ENCODE assay signal across 7 mouse cellular contexts in the genomic region with DNA sequence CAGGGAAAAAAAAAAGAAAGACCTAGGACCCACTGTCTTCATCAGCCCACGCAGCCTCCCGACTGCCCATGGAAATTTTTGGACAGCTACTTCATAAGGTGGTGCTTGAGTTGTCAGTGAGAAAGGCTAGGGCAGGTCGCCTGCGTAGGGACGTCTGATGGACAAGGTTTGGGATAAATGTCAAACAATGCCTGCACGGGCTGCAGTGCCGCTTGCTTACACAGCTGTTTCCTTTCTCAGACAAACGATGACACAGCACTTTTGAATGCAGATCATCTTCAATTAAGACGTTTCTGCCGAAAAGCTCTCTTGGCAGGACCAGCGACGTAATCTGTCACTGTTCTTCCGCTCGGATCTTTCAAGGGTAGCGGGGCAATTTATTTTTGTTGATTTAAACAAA.
DNase-seq lines count a peak whose midpoint lies in the region; ATAC-seq lines count a peak whose summit lies in the region.

No protein-coding gene starts in this region.

- intact Hi-C loops in heart, postnatal 10 days (cut with DNase I): no loop called here

- H3K4me2 ChIP-seq in midbrain, embryonic 11.5 days: peak overlapping the region; percentile 25; the same call in 1 of the 2 replicates

- H3K9me3 ChIP-seq in midbrain, embryonic 11.5 days (ENCODE audit: control insufficient read depth, low read length): no peaks in the 10 kb centered on the region

- peaks cover 12% of the 10 kb centered on the region for H3K27me3 ChIP-seq in midbrain, embryonic 11.5 days (ENCODE audit: control insufficient read depth, insufficient read depth, low read length)

- 21% methylated on average over 15 of the region's 15 CpGs for WGBS in midbrain, embryonic 11.5 days

- peaks cover 18% of the 10 kb centered on the region for H3K4me1 ChIP-seq in midbrain, embryonic 11.5 days (ENCODE audit: control insufficient read depth, insufficient read depth, low read length)

- no peaks in the 10 kb centered on the region for H3K36me3 ChIP-seq in midbrain, embryonic 11.5 days (ENCODE audit: control insufficient read depth, insufficient read depth, low read length)

- peak; percentile 60 for DNase-seq in MN1 (ENCODE audit: low spot score)
- peak; percentile 45 to 57 for DNase-seq in heart, postnatal 10 days
- DNase-seq in kidney, postnatal 25 days: peak; percentile 35 to 48
- DNase-seq in midbrain, embryonic 11.5 days (ENCODE audit: low spot score, missing footprints): peak; percentile 92
- no peak for DNase-seq in ovary, postnatal 14 days (ENCODE audit: low spot score)
- DNase-seq in frontal cortex, postnatal 25 days (ENCODE audit: low spot score in 2 of 2): no peak

- peak; percentile 62 for ATAC-seq in common myeloid progenitor, adult 5-6 weeks (replicated peaks; ENCODE audit: low read depth, poor library complexity, severe bottlenecking)
- peak; percentile 69 for ATAC-seq in midbrain, embryonic 11.5 days (ENCODE audit: low FRiP score)

- H3K9ac ChIP-seq in midbrain, embryonic 11.5 days (ENCODE audit: low read length): no peak overlapping the region

- no peak overlapping the region for H3K27ac ChIP-seq in midbrain, embryonic 11.5 days (ENCODE audit: low read depth, low read length)

- no peak overlapping the region for H3K4me3 ChIP-seq in midbrain, embryonic 11.5 days (ENCODE audit: low read depth, low read length)

Comparison
In these comparisons a context has a peak if more than half of its experiments do, and no peak if none do; other contexts are left out.
1. DNase-seq: peak in MN1 (single experiment), heart, postnatal 10 days (2 of 2), kidney, postnatal 25 days (2 of 2) and midbrain, embryonic 11.5 days (single experiment); none in ovary, postnatal 14 days (single experiment) and frontal cortex, postnatal 25 days (0 of 2).